Mouse (Mus musculus): ENCODE measurements around the gene Eif1. TPM values are rescaled to one million over a fixed set of nuclear protein-coding genes. Genes with fewer than 3 reads are reported as not detected.

The Eif1 gene
- total RNA-seq, 1 experiment = 322 TPM

GRCm38 (mm10) chr11:100312096-100312679 is 7.5 kb upstream of the Eif1 start:
- H3K4me3 ChIP-seq (ENCODE audit: insufficient read depth in 1 of 2, low read depth in 1 of 2, low read length in 2 of 2, poor library complexity in 1 of 2, severe bottlenecking in 1 of 2) = no peak overlapping the region
- no peak overlapping the region for H3K27ac ChIP-seq (ENCODE audit: insufficient read depth, low read depth, low read length, poor library complexity, severe bottlenecking)
- no peaks in the 10 kb centered on the region for H3K9me3 ChIP-seq (ENCODE audit: control insufficient read depth, insufficient read depth, low read depth, low read length)
- no peak for DNase-seq (ENCODE audit: low read depth, low spot score)
- H3K36me3 ChIP-seq (ENCODE audit: control insufficient read depth, insufficient read depth, low read length, poor library complexity, severe bottlenecking) = no peaks in the 10 kb centered on the region
- no peak overlapping the region for H3K9ac ChIP-seq (ENCODE audit: insufficient read depth, low read depth, low read length, poor library complexity, severe bottlenecking)
- peaks cover 5 to 23% of the 10 kb centered on the region in 2 experiments for H3K4me1 ChIP-seq (ENCODE audit: control insufficient read depth in 2 of 2, insufficient read depth in 2 of 2, low read length in 2 of 2, poor library complexity in 1 of 2)
- in situ Hi-C loops (cut with MboI; ENCODE audit: low sequenced_read_pairs in 2 of 2, unreplicated experiment in 2 of 2) = no loop called here
- no peak for TF ChIP-seq HCFC1 (IDR thresholded peaks at IDR 0.05; ENCODE audit: borderline replicate concordance, insufficient read depth, low read length)
- TF ChIP-seq MAFK (IDR thresholded peaks at IDR 0.05; ENCODE audit: insufficient read depth, low read depth, low read length) = no peak
- TF ChIP-seq CHD2 (IDR thresholded peaks at IDR 0.05; ENCODE audit: low read depth, low read length) = no peak
- TF ChIP-seq ZC3H11A (IDR thresholded peaks at IDR 0.05; ENCODE audit: borderline replicate concordance, low read depth, low read length) = no peak
- no peak for TF ChIP-seq ZNF384 (IDR thresholded peaks at IDR 0.05; ENCODE audit: low read depth, low read length)

DNA sequence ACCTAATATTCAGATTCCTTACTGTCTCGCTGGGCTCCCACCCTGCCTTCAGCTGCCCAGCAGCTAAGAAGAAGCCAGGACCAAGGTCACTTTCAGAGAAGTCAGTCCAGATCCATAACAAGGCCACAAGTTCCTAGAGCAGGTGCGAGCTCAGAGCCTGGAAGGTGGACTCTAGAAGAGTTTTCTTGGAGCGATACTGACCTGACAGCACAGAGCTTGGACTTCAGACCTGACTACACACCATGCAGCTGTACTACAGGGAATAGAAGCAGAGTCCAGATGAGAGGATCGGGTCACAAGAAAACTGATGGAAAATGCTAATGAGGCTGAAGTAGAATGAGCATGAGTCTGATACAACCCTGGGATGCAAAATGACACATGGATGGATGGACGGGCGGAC is 6.3 kb upstream of the Eif1 start:
- no peak for DNase-seq (ENCODE audit: low read depth, low spot score)
- in situ Hi-C loops (cut with MboI; ENCODE audit: low sequenced_read_pairs in 2 of 2, unreplicated experiment in 2 of 2) = no loop called here
- no peak overlapping the region for H3K9ac ChIP-seq (ENCODE audit: insufficient read depth, low read depth, low read length, poor library complexity, severe bottlenecking)
- peaks cover 5 to 21% of the 10 kb centered on the region in 2 experiments for H3K4me1 ChIP-seq (ENCODE audit: control insufficient read depth in 2 of 2, insufficient read depth in 2 of 2, low read length in 2 of 2, poor library complexity in 1 of 2)
- TF ChIP-seq ZC3H11A (IDR thresholded peaks at IDR 0.05; ENCODE audit: borderline replicate concordance, low read depth, low read length) (no peak), MAFK (IDR thresholded peaks at IDR 0.05; ENCODE audit: insufficient read depth, low read depth, low read length) (no peak), ZNF384 (IDR thresholded peaks at IDR 0.05; ENCODE audit: low read depth, low read length) (no peak), CHD2 (IDR thresholded peaks at IDR 0.05; ENCODE audit: low read depth, low read length) (no peak), HCFC1 (IDR thresholded peaks at IDR 0.05; ENCODE audit: borderline replicate concordance, insufficient read depth, low read length) (no peak)
- H3K4me3 ChIP-seq (ENCODE audit: insufficient read depth in 1 of 2, low read depth in 1 of 2, low read length in 2 of 2, poor library complexity in 1 of 2, severe bottlenecking in 1 of 2) = no peak overlapping the region
- no peak overlapping the region for H3K27ac ChIP-seq (ENCODE audit: insufficient read depth, low read depth, low read length, poor library complexity, severe bottlenecking)
- no peaks in the 10 kb centered on the region for H3K36me3 ChIP-seq (ENCODE audit: control insufficient read depth, insufficient read depth, low read length, poor library complexity, severe bottlenecking)
- H3K9me3 ChIP-seq (ENCODE audit: control insufficient read depth, insufficient read depth, low read depth, low read length) = no peaks in the 10 kb centered on the region

DNA sequence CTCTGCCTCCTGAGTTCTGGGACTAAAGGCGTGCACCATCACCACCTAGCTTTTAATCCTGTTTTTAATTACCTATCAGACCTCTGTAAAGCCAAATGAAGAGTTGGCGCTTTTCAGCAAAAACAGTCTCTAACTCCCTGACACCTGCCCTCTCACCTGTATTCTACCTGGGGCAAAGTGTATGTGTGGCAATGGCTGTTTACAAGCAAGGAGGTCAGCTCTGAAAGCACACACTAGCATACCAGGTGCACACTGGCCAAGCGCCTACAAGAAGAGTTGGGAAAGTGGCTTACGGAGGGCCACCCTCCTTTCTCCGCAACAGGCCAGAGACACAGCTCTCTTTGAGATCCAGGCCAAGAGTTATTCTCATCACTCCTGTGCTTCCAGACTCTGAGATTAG is 4.2 kb upstream of the Eif1 start:
- H3K27ac ChIP-seq (ENCODE audit: insufficient read depth, low read depth, low read length, poor library complexity, severe bottlenecking) = peak overlapping the region; percentile 53; the same call in 1 of the 2 replicates
- in situ Hi-C loops (cut with MboI; ENCODE audit: low sequenced_read_pairs in 2 of 2, unreplicated experiment in 2 of 2) = no loop called here
- no peak for DNase-seq (ENCODE audit: low read depth, low spot score)

GRCm38 (mm10) chr11:100317826-100318380 is 1.8 kb upstream of the Eif1 start:
- TF ChIP-seq MAFK (IDR thresholded peaks at IDR 0.05; ENCODE audit: insufficient read depth, low read depth, low read length) = no peak
- TF ChIP-seq HCFC1 (IDR thresholded peaks at IDR 0.05; ENCODE audit: borderline replicate concordance, insufficient read depth, low read length) = no peak
- TF ChIP-seq CHD2 (IDR thresholded peaks at IDR 0.05; ENCODE audit: low read depth, low read length) = no peak
- TF ChIP-seq ZC3H11A (IDR thresholded peaks at IDR 0.05; ENCODE audit: borderline replicate concordance, low read depth, low read length) = no peak
- no peak for TF ChIP-seq ZNF384 (IDR thresholded peaks at IDR 0.05; ENCODE audit: low read depth, low read length)
- in situ Hi-C loops (cut with MboI; ENCODE audit: low sequenced_read_pairs in 2 of 2, unreplicated experiment in 2 of 2) = no loop called here
- peak overlapping the region; percentile 56; the same call in 1 of the 2 replicates for H3K27ac ChIP-seq (ENCODE audit: insufficient read depth, low read depth, low read length, poor library complexity, severe bottlenecking)
- H3K36me3 ChIP-seq (ENCODE audit: control insufficient read depth, insufficient read depth, low read length, poor library complexity, severe bottlenecking) = peaks cover 20% of the 10 kb centered on the region
- H3K9me3 ChIP-seq (ENCODE audit: control insufficient read depth, insufficient read depth, low read depth, low read length) = no peaks in the 10 kb centered on the region
- peaks cover 6 to 21% of the 10 kb centered on the region in 2 experiments for H3K4me1 ChIP-seq (ENCODE audit: control insufficient read depth in 2 of 2, insufficient read depth in 2 of 2, low read length in 2 of 2, poor library complexity in 1 of 2)
- no peak overlapping the region for H3K4me3 ChIP-seq (ENCODE audit: insufficient read depth in 1 of 2, low read depth in 1 of 2, low read length in 2 of 2, poor library complexity in 1 of 2, severe bottlenecking in 1 of 2)
- H3K9ac ChIP-seq (ENCODE audit: insufficient read depth, low read depth, low read length, poor library complexity, severe bottlenecking) = no peak overlapping the region
- DNase-seq (ENCODE audit: low read depth, low spot score) = no peak

More for the DNA sequence above, 4.2 kb upstream of the Eif1 start:
- peaks cover 1% of the 10 kb centered on the region for H3K36me3 ChIP-seq (ENCODE audit: control insufficient read depth, insufficient read depth, low read length, poor library complexity, severe bottlenecking)
- H3K9me3 ChIP-seq (ENCODE audit: control insufficient read depth, insufficient read depth, low read depth, low read length) = no peaks in the 10 kb centered on the region
- no peak overlapping the region for H3K4me3 ChIP-seq (ENCODE audit: insufficient read depth in 1 of 2, low read depth in 1 of 2, low read length in 2 of 2, poor library complexity in 1 of 2, severe bottlenecking in 1 of 2)
- no peak for TF ChIP-seq MAFK (IDR thresholded peaks at IDR 0.05; ENCODE audit: insufficient read depth, low read depth, low read length)
- no peak for TF ChIP-seq ZNF384 (IDR thresholded peaks at IDR 0.05; ENCODE audit: low read depth, low read length)
- no peak for TF ChIP-seq CHD2 (IDR thresholded peaks at IDR 0.05; ENCODE audit: low read depth, low read length)
- TF ChIP-seq HCFC1 (IDR thresholded peaks at IDR 0.05; ENCODE audit: borderline replicate concordance, insufficient read depth, low read length) = no peak
- no peak for TF ChIP-seq ZC3H11A (IDR thresholded peaks at IDR 0.05; ENCODE audit: borderline replicate concordance, low read depth, low read length)
- H3K4me1 ChIP-seq (ENCODE audit: control insufficient read depth in 2 of 2, insufficient read depth in 2 of 2, low read length in 2 of 2, poor library complexity in 1 of 2) = peaks cover 6 to 21% of the 10 kb centered on the region in 2 experiments
- H3K9ac ChIP-seq (ENCODE audit: insufficient read depth, low read depth, low read length, poor library complexity, severe bottlenecking) = no peak overlapping the region

All from ES-E14 (cell line).